Mouse (Mus musculus) heart, postnatal 36 days (tissue): ENCODE measurements around the gene Atf7ip. TPM values are rescaled to one million over a fixed set of nuclear protein-coding genes. Genes with fewer than 3 reads are reported as not detected.

Source experiments
- DNase-seq, 2 experiments: peaks; one replicate each; pipeline ENCODE4 v3.0.0; 2021 to 2022
- intact Hi-C: fragments of 180-260 bp; cut with DNase I; formaldehyde crosslinking; loops from one replicate; pipeline ENCODE4 v1.15.1; 2025
- total RNA-seq, 2 experiments: library from RNA; stranded (reverse); gene quantifications; 2 replicates each; pipeline ENCODE4 v1.2.3; 2021

The Atf7ip gene
- total RNA-seq, 2 experiments from 2014 or later = 78.1 to 88.5 TPM

DNA sequence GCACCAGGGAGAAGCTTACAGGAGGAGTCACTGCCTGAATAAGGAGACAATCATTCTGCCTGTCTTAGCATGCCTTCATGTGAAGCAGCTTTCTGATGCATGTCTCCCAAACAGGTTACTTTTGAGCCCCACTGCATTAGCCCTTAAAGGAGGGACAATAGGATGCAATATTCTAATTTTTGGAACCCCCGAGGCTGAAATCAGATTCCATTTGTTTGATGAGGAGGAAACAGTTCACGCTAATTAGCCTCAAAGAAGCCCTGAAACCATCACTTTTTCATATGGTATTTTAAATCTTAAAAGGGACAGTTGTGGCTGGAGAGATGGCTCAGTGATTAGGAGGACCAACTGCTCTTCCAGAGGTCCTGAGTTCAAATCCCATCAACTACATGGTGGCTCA is 22.4 kb upstream of the Atf7ip start:
- intact Hi-C loops = no loop called here
- no peak for DNase-seq

DNA sequence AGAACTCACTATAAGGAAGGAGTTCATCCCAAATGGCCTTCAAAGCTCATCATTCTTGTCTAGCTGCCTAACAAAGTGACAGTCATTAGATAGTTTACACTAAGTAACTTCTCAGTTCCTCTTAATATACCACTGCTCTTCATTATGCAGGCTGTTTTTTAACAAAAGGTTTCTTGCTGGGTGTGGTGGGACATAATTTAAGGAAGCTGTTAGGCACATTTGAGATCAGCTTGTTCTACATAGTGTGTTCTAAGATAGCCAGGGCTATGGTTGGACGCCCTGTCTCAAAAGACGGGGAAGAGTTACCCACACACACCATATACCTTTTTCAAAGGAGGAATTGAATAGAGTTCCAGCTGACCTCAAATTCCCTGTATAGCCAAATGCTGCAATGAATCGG is 21.9 kb upstream of the Atf7ip start:
- DNase-seq = no peak

DNA sequence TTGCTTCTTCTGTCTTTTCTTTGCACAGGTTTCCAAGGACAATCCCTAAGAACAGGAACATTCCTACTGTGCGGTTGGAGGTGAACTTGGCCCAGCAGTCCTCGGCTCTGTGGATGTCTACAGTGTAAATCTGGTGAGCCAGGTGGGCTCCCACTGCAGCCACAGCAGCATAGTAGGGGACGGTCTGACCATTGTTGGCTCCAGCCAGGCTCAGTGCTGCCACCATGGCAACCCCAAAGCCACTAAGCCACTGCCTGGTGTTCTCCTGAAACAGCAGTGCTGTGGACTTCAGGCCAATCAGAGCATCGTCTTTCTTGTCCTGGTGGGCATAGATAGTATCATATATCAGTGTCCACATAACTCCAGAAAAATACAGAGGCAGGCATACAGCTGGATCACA is 19.8 kb upstream of the Atf7ip start:
- no peak for DNase-seq
- intact Hi-C loops = no loop called here

More for the DNA sequence above, 21.9 kb upstream of the Atf7ip start:
- intact Hi-C loops = no loop called here

DNA sequence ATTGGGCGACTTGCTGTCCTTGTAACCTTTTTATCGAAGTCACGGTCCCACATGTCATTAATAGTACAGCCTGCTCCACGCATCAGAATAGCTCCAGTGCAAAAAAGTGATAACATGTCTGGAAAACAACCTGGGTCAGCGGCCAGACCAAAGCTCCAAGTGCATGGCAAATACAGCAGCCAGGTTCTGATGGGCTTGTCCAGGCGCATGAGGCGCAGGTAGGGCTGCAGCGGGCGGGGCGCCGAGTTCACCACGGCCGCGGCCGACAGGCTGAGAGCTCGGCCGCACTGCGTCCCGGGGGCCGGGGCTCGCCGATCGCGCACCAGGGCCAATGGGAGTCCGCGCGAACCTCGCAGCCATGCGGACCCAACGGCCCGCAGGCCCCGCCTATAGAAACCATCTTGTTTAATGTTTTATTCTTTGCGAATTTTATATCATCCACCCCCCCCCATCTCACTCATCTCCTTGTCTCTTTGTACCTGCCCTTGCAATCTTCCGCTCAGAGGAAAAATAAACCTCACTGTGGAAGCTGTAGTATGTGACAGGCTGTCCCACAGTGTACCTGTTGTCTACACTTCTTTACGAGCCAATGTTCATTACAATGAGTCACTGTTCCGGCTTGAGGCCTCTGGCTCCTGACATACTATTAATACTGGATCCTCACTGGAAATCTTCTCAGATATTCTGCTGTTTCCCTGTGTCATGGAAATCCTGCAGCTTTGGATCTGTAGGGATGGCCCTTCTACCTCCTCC is 19.0 kb upstream of the Atf7ip start:
- DNase-seq = no peak
- intact Hi-C loops = no loop called here

DNA sequence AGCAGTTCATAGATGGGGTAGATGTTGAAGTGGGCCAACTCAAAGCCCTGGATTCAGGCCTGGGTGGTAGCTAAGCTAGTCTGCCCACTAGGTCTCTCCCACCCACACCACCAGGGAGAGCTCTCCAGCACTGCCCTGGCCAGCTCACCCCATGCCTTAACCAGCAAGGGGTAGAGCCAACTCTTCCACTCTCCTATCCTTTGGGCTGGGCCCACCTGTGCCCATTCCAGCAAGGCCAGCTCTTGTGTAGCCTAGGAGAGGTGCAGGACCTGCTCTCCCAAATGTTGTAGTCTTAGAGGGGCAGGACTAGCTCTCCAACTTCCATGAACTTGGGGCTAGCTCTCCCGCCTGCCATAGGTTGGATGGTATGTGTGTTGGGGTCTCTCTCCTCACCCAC is 18.4 kb upstream of the Atf7ip start:
- intact Hi-C loops = no loop called here
- no peak for DNase-seq

DNA sequence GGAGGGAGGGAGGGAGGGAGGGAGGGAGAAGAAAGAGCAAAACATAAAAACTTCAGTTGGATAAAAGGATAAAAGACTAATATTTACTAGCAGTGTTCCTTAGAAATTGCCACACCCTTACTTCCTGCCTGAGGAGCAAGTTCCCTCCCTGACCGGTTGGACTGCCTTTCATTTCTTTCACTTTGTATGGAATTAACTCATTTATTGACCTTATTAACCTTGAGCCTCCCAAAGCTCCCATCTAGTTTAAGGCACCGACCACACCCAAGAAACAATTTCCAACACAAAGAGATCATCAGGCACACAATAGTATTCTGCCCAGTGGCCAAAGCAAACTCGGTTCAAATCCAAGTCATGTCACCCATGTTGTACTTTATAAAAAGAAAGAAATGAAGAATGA is 16.1 kb upstream of the Atf7ip start:
- intact Hi-C loops = no loop called here
- no peak for DNase-seq

DNA sequence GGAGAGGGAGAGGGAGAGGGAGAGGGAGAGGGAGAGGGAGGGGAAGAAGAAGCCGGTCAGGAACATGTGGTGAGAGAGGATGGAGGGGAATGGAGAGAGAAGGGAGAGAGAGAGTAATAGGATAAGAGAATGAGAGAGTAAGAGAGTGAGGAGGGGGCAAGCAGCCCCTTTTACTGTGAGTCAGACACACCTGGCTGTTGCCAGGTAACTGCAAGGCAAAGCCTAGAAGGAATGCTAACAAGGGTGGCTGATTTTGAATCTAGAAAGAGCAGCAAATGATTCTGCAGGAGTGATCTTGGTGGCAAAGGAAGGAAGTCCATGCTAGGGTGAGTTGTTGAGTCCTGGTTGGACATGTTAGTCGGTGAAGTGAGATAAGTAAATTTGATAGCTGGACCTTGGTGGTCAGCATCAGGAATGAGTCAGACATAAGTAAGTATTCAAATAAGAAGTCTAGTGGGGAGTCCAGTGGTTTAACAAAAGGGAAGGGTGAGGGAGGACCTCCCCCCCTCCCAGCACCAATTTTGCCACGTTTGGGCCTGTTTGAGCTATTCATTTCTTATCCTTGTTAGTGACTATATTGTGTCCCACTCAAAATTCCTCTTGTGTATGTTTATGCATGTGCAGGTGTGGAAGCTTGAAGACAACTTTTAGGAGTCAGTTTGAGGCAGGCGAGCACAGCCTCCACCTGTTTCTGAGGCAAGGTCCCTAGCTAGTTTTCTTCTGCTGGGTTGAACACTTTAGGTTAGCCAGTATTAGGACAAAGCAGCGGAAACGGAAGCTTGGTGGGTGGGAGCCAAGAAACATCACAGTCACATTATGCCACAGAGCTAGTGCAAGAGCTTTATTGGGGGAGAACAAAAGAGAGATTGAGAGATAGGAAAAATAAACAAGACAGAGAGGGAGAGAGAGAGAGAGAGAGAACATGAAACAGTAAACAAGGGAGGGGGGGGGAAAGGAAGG is 15.2 kb upstream of the Atf7ip start:
- intact Hi-C loops = no loop called here
- DNase-seq = no peak

DNA sequence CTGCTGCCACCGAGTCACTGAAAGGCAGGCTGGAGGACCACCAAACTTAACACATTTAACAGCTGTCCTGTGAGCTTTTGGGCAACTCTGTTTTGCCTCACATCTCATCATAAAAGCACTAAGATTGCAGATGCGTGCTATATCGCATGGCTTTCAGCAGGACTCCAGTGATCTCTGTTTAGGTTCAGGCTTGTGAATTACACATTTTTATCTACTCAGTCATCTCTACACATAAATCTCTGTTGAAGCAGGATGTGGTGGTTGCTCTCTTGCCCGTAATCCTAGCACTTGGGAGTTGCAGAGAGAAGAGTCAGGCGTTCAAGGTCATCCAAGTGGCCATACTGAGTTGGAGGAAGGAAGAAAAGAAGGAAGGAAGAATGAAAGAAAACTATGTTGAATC is 14.3 kb upstream of the Atf7ip start:
- intact Hi-C loops = no loop called here
- no peak for DNase-seq

DNA sequence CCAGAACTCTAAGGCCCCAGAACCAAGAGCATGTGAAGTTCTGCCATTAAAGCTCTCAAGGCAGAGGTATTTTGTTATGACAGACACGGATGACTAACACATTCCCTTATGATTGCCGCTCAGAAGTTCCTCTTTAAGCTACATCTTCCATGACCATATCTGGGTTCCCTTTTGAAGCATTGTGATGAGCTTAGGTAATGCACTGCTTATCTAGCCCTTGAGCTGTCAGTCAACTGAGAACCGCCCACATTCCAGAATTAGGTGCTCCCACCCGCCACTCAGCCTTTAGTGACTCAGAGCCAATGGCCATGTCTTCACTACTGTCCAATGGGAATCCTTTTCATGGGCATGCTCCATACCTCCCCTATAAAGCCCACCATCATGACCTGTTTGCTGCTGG is 13.7 kb upstream of the Atf7ip start:
- intact Hi-C loops = no loop called here
- no peak for DNase-seq

DNA sequence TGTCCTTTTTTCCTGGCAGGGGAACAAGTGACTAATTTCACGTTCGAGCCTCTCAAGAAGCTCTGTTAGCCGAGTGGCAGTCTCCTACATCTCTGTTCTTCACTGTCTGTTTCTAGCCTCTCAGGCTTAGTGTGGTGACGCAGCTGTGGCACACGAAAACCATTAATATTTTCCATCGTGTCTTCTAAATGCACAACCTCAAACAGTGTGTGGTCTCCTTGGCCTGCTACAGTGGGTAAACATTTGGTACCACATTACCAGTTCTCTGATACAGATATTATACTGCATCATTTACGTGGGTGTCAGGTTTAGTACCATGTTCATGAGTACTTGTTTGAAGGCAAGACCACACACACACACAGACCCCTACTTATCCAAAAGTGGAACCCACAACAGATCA is 12.5 kb upstream of the Atf7ip start:
- intact Hi-C loops = no loop called here
- DNase-seq = no peak

DNA sequence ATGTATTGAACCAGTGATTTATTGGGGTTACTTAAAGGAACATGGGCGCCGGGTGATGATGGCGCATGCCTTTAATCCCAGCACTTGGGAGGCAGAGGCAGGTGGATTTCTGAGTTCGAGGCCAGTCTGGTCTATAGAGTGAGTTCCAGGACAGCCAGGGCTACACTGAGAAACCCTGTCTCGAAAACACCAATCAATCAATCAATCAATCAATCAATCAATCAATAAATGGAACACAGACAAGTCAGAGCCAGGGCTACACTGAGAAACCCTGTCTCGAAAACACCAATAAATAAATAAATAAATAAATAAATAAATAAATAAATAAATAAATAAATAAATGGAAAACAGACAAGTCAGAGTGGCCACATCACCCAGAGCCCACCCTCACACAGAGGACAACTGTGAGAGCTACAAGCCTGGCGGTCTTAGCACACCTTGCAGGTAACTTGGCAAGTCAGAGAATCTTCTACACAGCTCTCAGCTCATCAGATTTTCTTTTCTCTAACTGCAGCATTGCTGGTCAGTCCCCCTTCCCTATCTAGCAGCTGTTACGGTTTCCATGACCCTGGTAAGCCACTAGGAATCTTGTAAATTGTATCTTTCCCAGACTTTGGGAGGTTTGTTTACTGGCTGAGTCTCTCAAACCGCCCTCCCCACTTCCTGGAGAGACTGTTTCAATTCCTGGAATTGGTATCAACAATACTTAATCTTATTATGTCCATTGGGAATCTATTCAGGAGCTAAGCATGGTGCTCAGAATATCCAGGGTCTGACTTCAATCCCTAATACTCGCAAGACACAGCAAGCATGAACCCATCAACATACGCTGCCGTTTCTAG is 11.8 kb upstream of the Atf7ip start:
- DNase-seq = no peak
- intact Hi-C loops = no loop called here

DNA sequence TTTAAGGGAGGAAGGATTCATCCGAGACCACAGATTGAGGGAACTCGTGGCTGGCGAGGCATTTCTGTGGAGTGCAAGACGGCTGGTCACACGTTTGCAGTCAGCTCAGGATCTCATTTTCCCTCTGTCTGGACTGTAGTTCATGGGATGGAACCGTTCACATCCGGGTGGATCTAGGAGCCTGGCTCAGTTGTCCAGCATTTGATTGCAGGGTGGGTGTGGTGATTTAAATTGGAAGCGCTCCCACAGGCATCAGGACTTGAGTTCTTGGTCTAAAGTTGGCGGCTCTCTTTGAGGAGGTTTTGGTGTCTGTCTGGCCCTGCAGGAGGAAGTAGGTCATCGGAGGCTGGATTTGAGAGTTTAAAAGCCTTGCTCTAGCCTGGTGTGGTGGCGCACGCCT is 10.9 kb upstream of the Atf7ip start:
- no peak for DNase-seq
- intact Hi-C loops = no loop called here

DNA sequence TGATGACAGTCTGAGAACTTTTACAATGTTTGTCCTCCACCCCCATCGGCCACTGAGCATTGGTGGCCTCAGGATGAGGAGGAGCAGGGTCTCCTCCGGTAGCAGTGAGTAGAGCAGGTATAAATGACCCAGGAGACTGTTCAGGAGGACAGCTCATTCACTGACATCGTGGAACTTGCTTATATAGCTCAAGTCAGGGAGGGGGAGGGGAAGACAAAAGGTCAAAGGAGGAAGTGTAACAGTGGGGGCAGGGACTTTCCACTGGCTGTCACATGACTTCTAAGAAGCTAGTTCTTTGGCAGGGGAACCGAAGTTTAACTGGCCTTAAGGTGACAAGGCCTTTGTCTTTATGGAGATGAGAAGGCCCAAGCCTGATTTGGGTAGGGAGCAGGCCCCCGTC is 8.2 kb upstream of the Atf7ip start:
- intact Hi-C loops = no loop called here
- DNase-seq = peak in 1 of 2 experiments; percentile 33

DNA sequence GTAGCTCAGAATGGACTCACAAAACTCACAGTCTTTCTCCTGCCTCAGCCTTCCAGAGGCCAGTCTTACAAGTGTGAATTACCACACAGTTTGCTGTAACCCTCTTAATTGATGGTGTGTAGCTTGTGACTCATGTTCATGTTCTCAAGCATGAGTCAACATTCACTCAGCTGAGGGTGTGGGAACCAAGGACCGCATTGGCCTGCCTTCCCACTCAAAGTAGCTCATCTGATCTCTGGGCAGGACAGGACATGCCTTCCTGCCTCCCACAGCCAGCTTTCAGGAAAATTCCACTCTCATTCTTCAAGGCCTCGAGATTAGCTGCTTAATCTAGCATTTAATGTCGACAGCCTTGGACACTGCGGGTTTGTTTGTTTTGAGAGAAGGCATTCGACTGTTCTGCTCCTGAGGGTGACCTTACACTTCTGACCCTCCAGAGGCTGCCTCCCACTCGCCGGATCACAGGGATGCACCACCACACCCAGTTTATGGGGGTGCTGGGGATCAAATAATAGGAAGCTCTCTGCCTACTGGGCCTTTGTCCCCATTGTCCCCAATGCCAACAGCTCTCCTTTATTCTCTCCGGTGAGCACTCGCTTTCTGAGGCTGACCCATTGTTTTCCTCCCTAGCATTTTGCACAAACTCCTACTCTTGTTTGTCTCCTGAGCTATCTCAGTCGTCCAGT is 6.5 kb upstream of the Atf7ip start:
- intact Hi-C loops = no loop called here
- no peak for DNase-seq

DNA sequence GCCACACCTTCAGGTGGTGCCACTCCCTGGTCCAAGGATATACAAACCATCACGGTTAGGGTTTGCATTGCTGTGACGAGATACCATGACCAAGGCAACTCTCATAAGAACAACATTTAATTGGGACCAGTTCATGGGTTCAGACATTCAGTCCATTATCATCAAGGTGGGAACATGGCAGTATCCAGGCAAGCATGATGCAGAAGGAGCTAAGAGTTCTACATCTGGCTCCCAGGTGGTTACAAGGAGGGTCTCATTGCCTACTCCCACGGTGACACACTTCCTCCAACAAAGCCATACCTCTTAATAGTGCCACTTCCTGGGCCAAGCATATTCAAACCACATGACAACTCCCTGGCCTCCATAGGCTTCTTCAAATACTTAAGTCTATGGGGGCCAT is 2.7 kb downstream of the Atf7ip start:
- no peak for DNase-seq
- intact Hi-C loops = no loop called here

DNA sequence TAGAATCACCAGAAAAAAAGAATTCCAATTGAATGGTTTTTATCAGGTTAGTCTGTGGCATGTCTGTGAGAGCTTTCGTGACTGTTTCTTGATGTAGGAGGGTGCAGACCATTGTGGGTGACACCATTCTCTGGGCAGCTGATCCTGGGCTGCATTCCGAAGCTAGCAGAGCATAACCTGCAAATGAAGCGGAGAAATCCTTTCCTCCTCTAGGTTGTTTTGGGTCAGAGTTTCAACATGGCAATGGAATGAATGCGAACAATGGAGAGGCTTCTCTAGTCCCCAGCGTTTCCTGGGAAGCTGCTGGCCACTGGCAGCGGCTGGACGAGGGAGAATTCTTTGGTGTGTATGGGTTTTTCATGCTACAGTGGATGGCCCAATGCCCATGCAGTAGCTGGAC is 5.0 kb downstream of the Atf7ip start:
- intact Hi-C loops = no loop called here
- DNase-seq = no peak

DNA sequence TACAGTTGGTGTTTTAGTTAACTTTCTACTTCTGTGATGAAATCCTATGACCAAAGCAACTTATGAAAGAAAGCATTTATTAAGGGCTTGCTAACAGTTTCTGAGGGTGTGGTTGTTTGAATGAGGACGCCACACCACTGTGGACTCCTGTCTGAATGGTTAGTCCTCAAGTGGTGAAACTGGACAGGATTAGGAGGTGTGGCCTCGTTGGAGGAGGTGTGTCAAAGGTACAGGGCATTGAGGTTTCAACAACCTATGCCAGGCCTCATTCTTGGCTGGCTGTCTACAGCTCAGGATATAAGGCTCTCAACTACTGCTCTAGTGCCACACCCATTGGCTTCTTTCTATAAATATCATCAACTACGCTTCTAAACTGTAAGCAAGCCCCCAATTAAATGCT is 6.4 kb downstream of the Atf7ip start:
- intact Hi-C loops = no loop called here
- no peak for DNase-seq

DNA sequence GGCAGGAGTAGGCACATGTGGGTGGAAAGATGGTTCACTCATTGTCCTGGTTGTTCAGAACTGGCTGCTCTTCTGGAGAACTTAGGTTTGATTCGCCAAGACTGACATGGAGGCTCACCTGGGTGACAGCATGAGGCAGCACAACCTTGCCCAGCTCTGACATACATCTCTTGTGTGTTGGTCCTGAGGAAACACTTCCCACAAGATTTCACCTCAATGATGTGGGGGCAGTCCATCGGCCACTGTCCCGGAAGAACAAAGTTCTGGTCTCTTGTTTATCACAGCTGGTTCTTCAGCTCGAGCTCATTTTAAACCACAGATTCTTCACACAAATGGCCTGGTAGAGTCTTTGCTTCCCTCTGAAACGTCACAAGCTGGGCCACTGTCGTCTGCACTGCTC is 10.7 kb downstream of the Atf7ip start:
- no peak for DNase-seq
- intact Hi-C loops = no loop called here

DNA sequence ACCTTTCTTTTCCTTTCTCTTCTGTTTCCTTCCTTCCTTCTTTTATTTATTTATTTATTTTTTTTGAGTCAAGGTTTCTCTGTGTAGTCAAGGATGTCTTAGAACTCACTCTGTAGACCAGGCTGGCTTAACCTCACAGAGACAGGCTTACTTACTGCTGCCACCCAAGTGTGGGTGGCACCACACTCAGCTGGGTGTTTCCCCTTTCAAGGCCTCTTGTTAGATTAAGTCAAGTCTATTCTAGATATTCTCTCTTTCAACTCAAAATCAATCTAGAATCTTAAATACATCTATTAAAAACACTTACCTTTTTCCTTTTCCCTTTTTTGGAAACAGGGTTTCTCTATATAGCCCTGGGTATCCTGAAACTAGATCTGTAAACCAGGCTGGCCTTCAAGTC is 11.3 kb downstream of the Atf7ip start:
- intact Hi-C loops = no loop called here
- DNase-seq = no peak

DNA sequence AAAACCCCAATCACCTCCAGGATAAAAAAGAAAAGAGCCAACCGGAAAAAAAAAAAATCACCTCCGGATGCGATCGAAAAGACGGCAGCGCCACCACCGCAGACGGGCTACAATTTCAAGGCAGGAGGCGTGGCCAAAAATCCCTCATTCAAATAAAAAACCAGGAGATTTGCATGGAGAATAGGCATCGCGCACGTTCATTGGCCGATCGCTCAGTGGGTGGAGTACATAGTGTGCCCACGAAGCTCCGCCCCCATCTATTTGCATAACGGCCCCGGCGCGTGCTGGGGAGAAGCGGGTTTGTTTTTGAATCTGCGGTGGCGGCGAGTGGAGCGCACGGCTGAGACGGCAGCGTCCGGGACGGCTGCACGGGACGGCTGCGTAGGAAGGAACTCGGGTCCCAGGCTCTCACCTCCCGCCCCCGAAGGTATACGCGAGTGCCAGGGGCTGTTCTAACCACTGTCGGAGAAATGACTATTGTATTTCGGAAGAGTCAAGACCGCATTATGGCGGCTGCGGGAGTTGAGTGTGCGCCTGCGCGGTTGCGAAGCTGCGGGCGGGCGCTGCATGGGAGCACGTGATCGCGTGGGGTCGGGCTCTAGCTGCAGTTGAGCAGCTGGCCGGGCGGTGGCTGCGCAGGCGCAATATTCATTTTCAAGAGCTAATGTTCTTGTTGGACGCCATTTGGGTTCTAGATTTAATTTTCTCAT is 12.7 kb downstream of the Atf7ip start:
- intact Hi-C loops = loop anchor here (1.0 to 2.0 kb wide), 4 partner anchors 14 to 96 kb away; no protein-coding TSS in a partner anchor
- DNase-seq = peak; percentile 91 to 96
